Mouse (Mus musculus) C2C12 (cell line): Measurements from ENCODE around the gene Abtb1.

Source experiments
- CTCF ChIP-seq: IDR thresholded peaks from one replicate; pipeline ENCODE4 v1.5.1; 2011; ENCODE audit not compliant: control insufficient read depth, insufficient read depth, insufficient read length
- MAX ChIP-seq: IDR thresholded peaks from one replicate; pipeline ENCODE4 v1.6.1; 2011; ENCODE audit warnings: mild to moderate bottlenecking, control low read depth
- MYOG ChIP-seq: IDR thresholded peaks from one replicate; pipeline ENCODE4 v1.6.1; 2011; ENCODE audit not compliant: control insufficient read depth, insufficient read length; ENCODE audit errors: extremely low read depth
- USF1 ChIP-seq: IDR thresholded peaks from one replicate; pipeline ENCODE4 v1.6.1; 2011; ENCODE audit warnings: low read depth, mild to moderate bottlenecking, control low read depth, moderate library complexity

GRCm38 (mm10) chr6:88873965-88874867 lies 32.4 kb upstream of the Abtb1 start:
- TF ChIP-seq CTCF, result no peak
- TF ChIP-seq USF1, result no peak
- no peak for TF ChIP-seq MYOG
- TF ChIP-seq MAX, result no peak
